Mouse (Mus musculus) gastrocnemius, adult 18-20 months (tissue): ENCODE measurements around the gene Zfp385c. TPM values are rescaled to one million over a fixed set of nuclear protein-coding genes. Genes with fewer than 3 reads are reported as not detected.
A peak's percentile ranks its signal among the peaks of the same experiment; 100 is the strongest.
"Not testable (repeated sequence)": the region's sequence is repeated elsewhere in the genome, so short reads cannot be mapped to it uniquely, and the experiment has no call there.

Source experiments
- DNase-seq: peaks from one replicate; pipeline ENCODE4 v3.0.0; 2021; ENCODE audit warnings: low spot score
- total RNA-seq, 2 experiments: library from RNA; stranded (reverse); gene quantifications; 2 replicates each; pipeline ENCODE4 v1.2.3; 2021

The Zfp385c gene
- total RNA-seq, 2 experiments from 2014 or later: 0.28 to 0.41 TPM

- DNase-seq: no peak
Measured at GRCm38 (mm10) chr11:100628056-100628455, 64.2 kb downstream of the Zfp385c start.

GRCm38 (mm10) chr11:100626701-100627195 lies 65.5 kb downstream of the Zfp385c start:
- DNase-seq: peak; percentile 59

- DNase-seq: no peak
Measured at GRCm38 (mm10) chr11:100625754-100626700, 66.2 kb downstream of the Zfp385c start.

GRCm38 (mm10) chr11:100623867-100624266 lies 68.4 kb downstream of the Zfp385c start:
- no peak for DNase-seq

- DNase-seq: peak; percentile 96
Measured at GRCm38 (mm10) chr11:100622714-100623113, 69.5 kb downstream of the Zfp385c start.

- no peak for DNase-seq
Measured at GRCm38 (mm10) chr11:100619982-100620381, 72.3 kb downstream of the Zfp385c start, which contains the start of gene Dnajc7. Dnajc7 (minus strand) TSS chr11:100620168.

GRCm38 (mm10) chr11:100619485-100619975 lies 72.7 kb downstream of the Zfp385c start:
- DNase-seq: peak; percentile 94

GRCm38 (mm10) chr11:100618761-100619484 lies 73.3 kb downstream of the Zfp385c start, which contains the start of gene Nkiras2:
Nkiras2 (plus strand) TSS chr11:100619244.
- DNase-seq: no peak

GRCm38 (mm10) chr11:100617480-100617879 lies 74.8 kb downstream of the Zfp385c start:
- no peak for DNase-seq

GRCm38 (mm10) chr11:100616836-100617235 lies 75.4 kb downstream of the Zfp385c start:
- not testable (repeated sequence) for DNase-seq

GRCm38 (mm10) chr11:100616332-100616731 lies 75.9 kb downstream of the Zfp385c start:
- DNase-seq: no peak

GRCm38 (mm10) chr11:100613241-100613640 lies 79.0 kb downstream of the Zfp385c start:
- DNase-seq: no peak

- DNase-seq: no peak
Measured at GRCm38 (mm10) chr11:100611627-100612026, 80.6 kb downstream of the Zfp385c start.

- peak; percentile 49 for DNase-seq
Measured at GRCm38 (mm10) chr11:100609997-100610680, 82.1 kb downstream of the Zfp385c start.

- DNase-seq: no peak
Measured at GRCm38 (mm10) chr11:100609355-100609996, 82.8 kb downstream of the Zfp385c start.

GRCm38 (mm10) chr11:100608796-100609195 lies 83.5 kb downstream of the Zfp385c start:
- no peak for DNase-seq

- DNase-seq: no peak
Measured at GRCm38 (mm10) chr11:100607121-100607520, 85.1 kb downstream of the Zfp385c start.

GRCm38 (mm10) chr11:100605451-100605850 lies 86.8 kb downstream of the Zfp385c start:
- DNase-seq: no peak

GRCm38 (mm10) chr11:100604321-100605005 lies 87.8 kb downstream of the Zfp385c start:
- no peak for DNase-seq

- DNase-seq: no peak
Measured at GRCm38 (mm10) chr11:100603813-100604212, 88.4 kb downstream of the Zfp385c start.
